Mouse (Mus musculus): ENCODE measurements around the gene Gm49355.

- no peak for TF ChIP-seq ZNF384 (IDR thresholded peaks at IDR 0.05; ENCODE audit: low read depth, low read length)
- no peak for TF ChIP-seq CHD2 (IDR thresholded peaks at IDR 0.05; ENCODE audit: low read depth, low read length)
- TF ChIP-seq ZC3H11A (IDR thresholded peaks at IDR 0.05; ENCODE audit: borderline replicate concordance, low read depth, low read length): no peak
- no peak for TF ChIP-seq HCFC1 (IDR thresholded peaks at IDR 0.05; ENCODE audit: borderline replicate concordance, insufficient read depth, low read length)
Measured at GRCm38 (mm10) chr14:12333622-12334021, 49.8 kb downstream of the Gm49355 start.
